Mouse (Mus musculus): ENCODE results near the gene Slx4. TPM values are rescaled to one million over a fixed set of nuclear protein-coding genes. Genes with fewer than 3 reads are reported as not detected.

Slx4 gene
- polyA plus RNA-seq, 1 experiment from 2014 or later: 30.3 TPM

GRCm38 (mm10) chr16:3933536-3933935, 70.0 kb downstream of the Slx4 start:
- H3K4me2 ChIP-seq (replicated peaks): no peak overlapping the region
- WGBS: 92% methylated on average over 6 of the region's 6 CpGs

GRCm38 (mm10) chr16:3929151-3929550, 74.4 kb downstream of the Slx4 start:
- Histone ChIP-seq H3K27ac (replicated peaks) (no peak overlapping the region), H3K9me3 (no peaks in the 10 kb centered on the region), H3K4me2 (replicated peaks) (no peak overlapping the region), H3K36me3 (peaks cover 55% of the 10 kb centered on the region), H3K4me3 (no peak overlapping the region), H3K9ac (replicated peaks) (no peak overlapping the region), H3K27me3 (no peaks in the 10 kb centered on the region), H3K4me1 (no peaks in the 10 kb centered on the region)
- WGBS: 81% methylated on average over 7 of the region's 7 CpGs
- ATAC-seq (ENCODE audit: low FRiP score, low read depth): no peak

More at GRCm38 (mm10) chr16:3933536-3933935, 70.0 kb downstream of the Slx4 start:
- Histone ChIP-seq H3K27ac (replicated peaks) (no peak overlapping the region), H3K9me3 (no peaks in the 10 kb centered on the region), H3K9ac (replicated peaks) (no peak overlapping the region), H3K4me1 (no peaks in the 10 kb centered on the region), H3K36me3 (peaks cover 65% of the 10 kb centered on the region), H3K27me3 (no peaks in the 10 kb centered on the region), H3K4me3 (no peak overlapping the region)
- ATAC-seq (ENCODE audit: low FRiP score, low read depth): no peak

Other genes starting within 250 kb of the Slx4 start
- gene Olfr15, start 172.9 kb downstream of the Slx4 start, polyA plus RNA-seq (2016; fragmentation: Nextera tagmentation; extraction: Ambion mirVana): not detected in 2 replicates
- gene Zfp174, start 156.5 kb downstream of the Slx4 start, polyA plus RNA-seq (2016; fragmentation: Nextera tagmentation; extraction: Ambion mirVana): 1.6 and 2.1 TPM in 2 replicates
- gene Naa60, start 131.4 kb downstream of the Slx4 start, polyA plus RNA-seq (2016; fragmentation: Nextera tagmentation; extraction: Ambion mirVana): 66.0 and 70.2 TPM in 2 replicates
- 12.7 and 13.5 TPM in 2 replicates for gene Zfp597, start 119.2 kb downstream of the Slx4 start, polyA plus RNA-seq (2016; fragmentation: Nextera tagmentation; extraction: Ambion mirVana)
- 2.6 and 3.3 TPM in 2 replicates for gene Gm20695, start 119.1 kb downstream of the Slx4 start, polyA plus RNA-seq (2016; fragmentation: Nextera tagmentation; extraction: Ambion mirVana)
- 5.7 and 7.5 TPM in 2 replicates for gene 1700037C18Rik, start 95.1 kb downstream of the Slx4 start, polyA plus RNA-seq (2016; fragmentation: Nextera tagmentation; extraction: Ambion mirVana)
- 24.9 and 25.8 TPM in 2 replicates for gene Cluap1, start 95.0 kb downstream of the Slx4 start, polyA plus RNA-seq (2016; fragmentation: Nextera tagmentation; extraction: Ambion mirVana)
- gene Nlrc3, start 27.1 kb downstream of the Slx4 start, polyA plus RNA-seq (2016; fragmentation: Nextera tagmentation; extraction: Ambion mirVana): 0.99 and 1.2 TPM in 2 replicates
- 6.2 and 7.8 TPM in 2 replicates for gene Dnase1, start 33.2 kb upstream of the Slx4 start, polyA plus RNA-seq (2016; fragmentation: Nextera tagmentation; extraction: Ambion mirVana)
- gene Trap1, start 74.1 kb upstream of the Slx4 start, polyA plus RNA-seq (2016; fragmentation: Nextera tagmentation; extraction: Ambion mirVana): 59.7 and 62.8 TPM in 2 replicates
- gene Crebbp, start 210.2 kb upstream of the Slx4 start, polyA plus RNA-seq (2016; fragmentation: Nextera tagmentation; extraction: Ambion mirVana): 39.9 and 41.3 TPM in 2 replicates